Mouse (Mus musculus): Measurements from ENCODE around the gene Rsph3a. TPM values are rescaled to one million over a fixed set of nuclear protein-coding genes. Genes with fewer than 3 reads are reported as not detected.
"Not testable (repeated sequence)": the region's sequence is repeated elsewhere in the genome, so short reads cannot be mapped to it uniquely, and the experiment has no call there.

Gene Rsph3a
- polyA plus RNA-seq, 1 experiment from 2014 or later, result 75.4 TPM

DNA sequence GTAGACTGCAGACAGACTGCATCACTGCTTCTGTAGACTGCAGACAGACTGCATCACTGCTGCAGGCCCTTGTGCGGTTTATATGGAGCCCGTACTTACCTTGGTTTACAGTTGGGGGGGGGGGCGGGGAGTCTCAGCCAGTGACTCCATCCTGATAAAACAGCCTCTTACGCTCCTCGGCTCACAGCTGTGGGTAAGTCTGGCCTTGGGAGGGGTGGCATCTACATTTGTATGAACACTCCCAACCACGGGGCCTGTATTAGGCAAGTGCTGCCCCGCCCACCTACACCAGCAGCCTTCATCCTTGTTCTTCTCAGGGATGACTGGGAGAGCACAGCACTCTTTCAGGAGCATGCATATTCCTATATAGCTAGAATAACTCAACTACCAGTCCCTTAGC is 41.6 kb downstream of the Rsph3a start:
- 81% methylated on average over 7 of the region's 7 CpGs for WGBS
- ATAC-seq; H3K4me2 ChIP-seq; H3K9me3 ChIP-seq (replicated peaks); H3K4me1 ChIP-seq; H3K27ac ChIP-seq; H3K36me3 ChIP-seq (ENCODE audit: poor library complexity, severe bottlenecking); H3K4me3 ChIP-seq; H3K27me3 ChIP-seq; H3K9ac ChIP-seq: not testable (repeated sequence)

DNA sequence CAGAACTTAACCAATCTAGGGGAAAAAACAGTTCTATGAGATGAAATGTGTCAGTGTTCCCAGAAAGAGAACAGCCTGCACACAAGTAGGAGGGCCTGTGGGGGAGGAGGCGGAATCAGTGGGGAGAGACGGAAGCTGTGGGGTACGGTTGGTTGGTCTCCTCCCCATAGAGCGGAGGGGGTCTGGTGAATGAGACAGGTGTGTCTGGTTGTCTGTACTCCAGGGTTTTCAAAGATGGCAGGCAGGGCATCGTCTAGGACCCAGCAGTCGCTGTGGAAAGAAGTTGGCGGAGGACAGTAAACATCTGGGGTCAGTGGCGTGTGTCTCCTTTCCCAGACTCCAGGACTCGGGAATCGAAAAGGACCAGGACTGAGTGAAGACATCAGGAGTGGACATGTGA is 57.8 kb downstream of the Rsph3a start:
- ATAC-seq; H3K4me1 ChIP-seq; H3K27me3 ChIP-seq; H3K27ac ChIP-seq; H3K36me3 ChIP-seq (ENCODE audit: poor library complexity, severe bottlenecking); H3K9ac ChIP-seq; H3K9me3 ChIP-seq (replicated peaks); H3K4me2 ChIP-seq; H3K4me3 ChIP-seq: not testable (repeated sequence)
- WGBS, result 91% methylated on average over 10 of the region's 10 CpGs

DNA sequence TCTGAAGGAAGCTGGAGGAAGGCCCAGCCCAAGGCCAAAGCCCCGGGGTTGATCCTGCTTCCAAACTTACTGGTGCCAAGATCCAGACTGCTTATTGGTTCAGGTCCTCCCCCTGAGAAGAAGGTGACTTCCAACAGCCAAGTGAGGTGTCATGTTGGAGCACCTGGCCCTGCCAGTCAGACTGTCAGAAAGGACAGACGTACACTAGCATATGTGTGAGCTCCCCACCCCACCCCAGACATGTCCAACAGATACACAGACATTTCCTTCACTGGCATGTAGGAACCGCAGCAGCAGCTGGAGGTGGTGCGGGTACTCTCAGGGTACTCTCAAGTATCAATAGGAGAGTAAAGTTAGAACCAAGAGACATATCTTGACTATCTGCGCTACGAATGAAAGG is 61.4 kb downstream of the Rsph3a start:
- H3K27ac ChIP-seq; H3K36me3 ChIP-seq (ENCODE audit: poor library complexity, severe bottlenecking); H3K27me3 ChIP-seq; H3K4me2 ChIP-seq; H3K4me1 ChIP-seq; H3K9me3 ChIP-seq (replicated peaks); H3K4me3 ChIP-seq; H3K9ac ChIP-seq; ATAC-seq: not testable (repeated sequence)
- 84% methylated on average over 2 of the region's 6 CpGs for WGBS

DNA sequence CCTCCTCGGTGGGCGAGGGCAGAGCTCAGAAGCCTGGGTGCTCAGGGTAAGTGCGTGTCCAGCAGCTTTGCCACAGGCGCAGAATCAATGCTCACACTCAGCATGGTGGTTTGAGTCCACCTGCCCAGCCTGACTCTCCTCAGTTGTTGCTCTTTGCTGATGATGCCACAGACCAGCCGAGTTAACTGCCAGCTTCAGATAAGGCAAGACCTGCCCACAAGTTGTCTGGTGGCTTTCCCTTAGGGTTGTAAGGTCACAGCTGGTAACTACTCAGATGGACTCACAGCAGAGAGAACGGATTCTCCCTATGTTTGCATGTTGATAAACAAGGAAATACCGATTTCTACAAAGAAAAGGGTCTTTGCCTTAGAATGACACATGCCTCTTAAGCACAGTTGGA is 64.2 kb downstream of the Rsph3a start:
- not testable (repeated sequence) for H3K36me3 ChIP-seq (ENCODE audit: poor library complexity, severe bottlenecking); H3K27me3 ChIP-seq; H3K9ac ChIP-seq; H3K27ac ChIP-seq; ATAC-seq; H3K4me3 ChIP-seq; H3K4me1 ChIP-seq; H3K4me2 ChIP-seq; H3K9me3 ChIP-seq (replicated peaks)
- 89% methylated on average over 7 of the region's 7 CpGs for WGBS

DNA sequence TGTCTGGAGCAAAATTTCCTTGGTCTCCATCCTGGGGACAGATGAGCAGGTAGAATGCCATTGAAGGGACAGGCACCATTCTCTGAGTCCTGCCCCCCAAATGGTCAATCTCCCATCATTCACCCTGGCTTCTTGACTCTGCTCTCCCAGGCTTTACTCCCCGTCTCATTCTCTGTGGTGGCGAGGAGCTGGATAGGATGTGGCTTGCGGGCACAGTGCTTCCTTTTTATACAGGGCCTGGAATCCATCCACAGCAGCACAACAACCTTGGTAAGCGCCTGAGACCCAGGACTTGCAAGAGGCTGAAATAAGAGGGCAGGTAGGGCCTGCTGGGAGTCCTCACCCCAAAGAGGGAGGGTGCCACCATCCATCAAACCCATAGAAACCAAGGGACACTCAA is 68.6 kb downstream of the Rsph3a start:
- not testable (repeated sequence) for ATAC-seq; H3K27me3 ChIP-seq; H3K9ac ChIP-seq; H3K4me3 ChIP-seq; H3K4me1 ChIP-seq; H3K9me3 ChIP-seq (replicated peaks); H3K36me3 ChIP-seq (ENCODE audit: poor library complexity, severe bottlenecking); H3K4me2 ChIP-seq; H3K27ac ChIP-seq
- WGBS, result 95% methylated on average over 3 of the region's 4 CpGs

DNA sequence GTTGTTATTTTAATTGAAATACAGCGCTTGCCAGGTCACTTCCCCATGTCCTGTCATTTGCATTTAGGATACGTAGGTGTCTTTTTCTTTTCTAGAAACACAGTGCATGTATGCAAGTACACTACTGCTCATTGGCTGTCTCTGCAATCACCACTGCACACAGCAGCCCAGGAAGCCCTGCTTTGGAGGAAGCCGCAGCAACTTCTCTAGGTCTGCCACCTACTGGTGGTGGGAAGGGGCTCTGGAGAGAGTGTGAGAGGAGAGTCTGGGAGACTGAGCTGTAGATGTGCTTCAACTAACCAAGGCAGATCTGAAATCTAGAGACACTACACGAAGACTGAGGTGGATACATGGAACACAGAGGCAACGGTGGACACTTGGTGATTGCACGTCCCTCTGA is 77.3 kb downstream of the Rsph3a start:
- not testable (repeated sequence) for H3K4me1 ChIP-seq; H3K27ac ChIP-seq; H3K4me2 ChIP-seq; H3K9ac ChIP-seq; H3K27me3 ChIP-seq; H3K9me3 ChIP-seq (replicated peaks); H3K4me3 ChIP-seq; H3K36me3 ChIP-seq (ENCODE audit: poor library complexity, severe bottlenecking)
- WGBS, result no CpG with 5 or more reads among the region's 6 CpGs
- ATAC-seq, result peak; percentile 64; the same call in 1 of the 2 replicates

DNA sequence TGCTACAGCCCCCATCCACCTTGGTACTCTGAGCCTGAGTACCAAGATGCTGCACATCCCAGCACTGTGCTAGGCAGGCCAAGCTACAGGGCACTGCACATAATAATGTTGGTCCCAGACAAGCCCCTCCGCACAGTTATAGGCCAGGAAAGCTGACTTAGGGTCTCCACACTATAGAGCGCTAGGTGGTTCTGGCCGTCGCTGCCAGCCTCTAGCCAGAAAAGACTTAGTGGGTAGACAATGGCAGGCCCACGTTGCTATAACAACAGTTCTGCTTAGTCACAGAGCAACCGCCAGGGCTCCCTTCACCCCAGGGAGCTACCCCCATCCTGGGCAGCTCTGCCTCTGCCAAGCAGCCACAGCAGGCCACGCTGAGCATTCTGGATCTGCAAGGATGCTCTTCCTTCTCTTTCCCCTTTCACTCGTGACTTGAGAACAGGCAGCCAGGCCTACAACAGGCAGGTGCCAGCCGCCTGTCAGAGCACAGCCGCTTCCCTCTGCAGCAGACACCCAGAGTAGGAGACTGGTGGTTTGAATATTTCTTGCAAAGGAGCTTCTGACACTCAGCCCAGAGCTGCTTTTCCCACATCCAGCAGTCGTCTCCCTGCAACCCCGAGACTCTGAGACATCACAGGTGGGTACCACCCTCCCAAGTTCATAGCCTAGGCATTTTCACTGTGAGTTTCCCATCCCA is 82.2 kb downstream of the Rsph3a start:
- peak; percentile 79 for ATAC-seq
- not testable (repeated sequence) for H3K9ac ChIP-seq; H3K4me3 ChIP-seq; H3K27ac ChIP-seq; H3K36me3 ChIP-seq (ENCODE audit: poor library complexity, severe bottlenecking); H3K4me1 ChIP-seq; H3K4me2 ChIP-seq; H3K27me3 ChIP-seq; H3K9me3 ChIP-seq (replicated peaks)
- WGBS, result no CpG with 5 or more reads among the region's 12 CpGs

Other genes starting within 250 kb of the Rsph3a start
- gene Fndc1, start 118.3 kb upstream of the Rsph3a start, polyA plus RNA-seq (2015; fragmentation: Nextera tagmentation; extraction: Ambion mirVana), result 0.71 and 1.3 TPM in 2 replicates
- gene Tagap, start 19.6 kb upstream of the Rsph3a start, polyA plus RNA-seq (2015; fragmentation: Nextera tagmentation; extraction: Ambion mirVana), result 0.40 and 0.45 TPM in 2 replicates
- gene Gm49673, start 202.2 kb downstream of the Rsph3a start, polyA plus RNA-seq (2015; fragmentation: Nextera tagmentation; extraction: Ambion mirVana), result 0.21 TPM in 1 of 2 replicates, not detected in the other
- 10.3 and 10.9 TPM in 2 replicates for gene Rnaset2a, start 202.5 kb downstream of the Rsph3a start, polyA plus RNA-seq (2015; fragmentation: Nextera tagmentation; extraction: Ambion mirVana)
- gene Fgfr1op, start 219.9 kb downstream of the Rsph3a start, polyA plus RNA-seq (2015; fragmentation: Nextera tagmentation; extraction: Ambion mirVana), result 28.8 and 31.6 TPM in 2 replicates